ENCODE assay signal across 11 mouse cellular contexts in the genomic region with DNA sequence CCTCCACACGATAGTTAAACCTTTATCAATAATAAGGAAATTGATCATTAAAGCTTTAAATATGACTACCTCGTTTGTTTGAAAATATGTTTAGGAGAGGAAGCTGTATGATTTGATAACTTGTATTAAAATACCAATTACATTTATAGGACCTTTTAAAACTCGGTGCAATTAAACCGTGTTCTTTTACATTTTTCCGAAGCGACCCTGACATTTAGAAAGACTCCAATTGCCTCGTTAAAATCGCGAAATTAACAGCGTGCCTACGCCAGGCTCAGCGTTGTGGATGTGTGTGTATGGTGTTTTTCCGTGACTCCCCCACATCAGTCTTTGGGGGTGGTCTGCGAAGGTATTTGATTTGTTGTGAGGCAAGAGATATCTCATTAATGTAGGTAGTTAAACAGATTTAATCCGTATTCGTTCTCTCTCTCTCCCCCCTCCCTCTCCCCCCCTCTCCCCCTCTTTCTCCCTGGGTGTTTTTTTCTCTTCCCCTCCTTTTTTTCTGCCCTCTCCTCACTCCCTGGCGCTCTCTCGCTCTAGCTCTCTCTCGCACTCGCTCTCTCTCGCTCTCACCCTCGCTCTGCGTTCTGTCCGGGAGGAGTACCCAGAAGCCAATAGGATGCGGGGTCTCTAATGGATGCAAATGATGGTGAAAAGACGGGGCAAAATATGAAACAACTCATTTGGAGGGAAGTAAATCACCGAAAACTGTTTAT. TPM values are rescaled to one million over a fixed set of nuclear protein-coding genes. Genes with fewer than 3 reads are reported as not detected.
DNase-seq lines count a peak whose midpoint lies in the region; ATAC-seq and TF ChIP-seq lines count a peak whose summit lies in the region.
"Had no signal": no experiment of that assay in that cellular context is flagged by ENCODE, and none has a peak within 500 bp of the region (broad histone marks: within the 10 kb centered on the region; RNA-seq: fewer than 3 reads in every experiment).

Hoxb8 (plus strand) TSS at position 51 of the 716 bp plus-strand sequence.

- DNase-seq in heart, postnatal 14 days, result no peak
- peak; percentile 68 to 78 for DNase-seq in adrenal gland, adult (ENCODE audit: inconsistent age in 2 of 2, low spot score in 1 of 2)
- no peak for DNase-seq in hindbrain, postnatal 0 days (ENCODE audit: low spot score)
- DNase-seq in mesoderm, embryonic 11.5 days (ENCODE audit: low read depth, low spot score), result peak; percentile 86
- DNase-seq in ovary, postnatal 14 days (ENCODE audit: low spot score), result no peak
- DNase-seq in cerebellum, adult 18-20 months, result no peak
- no peak for DNase-seq in right cerebral cortex, postnatal 25 days
- DNase-seq: heart, adult 2 months; layer of hippocampus, postnatal 36 days had no signal

- no peak for TF ChIP-seq CTCF in hindbrain, postnatal 0 days (IDR thresholded peaks at IDR 0.05; ENCODE audit: low read depth)

- H3K27ac ChIP-seq in heart, embryonic 13.5 days (replicated peaks), result no peak within 1 kb of the TSS
- H3K27ac ChIP-seq in hindbrain, postnatal 0 days, result no peak within 1 kb of the TSS
- H3K27ac ChIP-seq: heart, adult 2 months; midbrain, embryonic 12.5 days had no signal

- intact Hi-C loops in heart, postnatal 14 days (cut with DNase I), result no loop called here

- ATAC-seq in heart, embryonic 13.5 days (ENCODE audit: extremely low read depth, insufficient number of reproducible peaks, low FRiP score, low TSS enrichment), result no peak
- 0 out of 2 replicates have a peak, but pooled peaks have one; percentile 42 for ATAC-seq in hindbrain, postnatal 0 days

- H3K9ac ChIP-seq in heart, embryonic 13.5 days, result no peak within 1 kb of the TSS
- H3K9ac ChIP-seq in hindbrain, postnatal 0 days (replicated peaks; ENCODE audit: low read length), result no peak within 1 kb of the TSS
- H3K9ac ChIP-seq: midbrain, embryonic 12.5 days had no signal

- H3K9me3 ChIP-seq in heart, embryonic 13.5 days, result no peaks in the 10 kb centered on the region
- H3K9me3 ChIP-seq in hindbrain, postnatal 0 days (ENCODE audit: low read length), result no peaks in the 10 kb centered on the region
- H3K9me3 ChIP-seq: midbrain, embryonic 12.5 days had no signal

- WGBS in heart, embryonic 13.5 days, result 3% methylated on average over 27 of the region's 27 CpGs
- 2% methylated on average over 27 of the region's 27 CpGs for WGBS in hindbrain, postnatal 0 days

- H3K4me1 ChIP-seq in heart, embryonic 13.5 days, result peaks cover 20% of the 10 kb centered on the region
- no peaks in the 10 kb centered on the region for H3K4me1 ChIP-seq in hindbrain, postnatal 0 days (ENCODE audit: insufficient read depth, low read length)

- peak within 1 kb of the TSS; percentile 10 for H3K4me2 ChIP-seq in heart, embryonic 13.5 days
- H3K4me2 ChIP-seq in hindbrain, postnatal 0 days (ENCODE audit: low read depth, low read length), result no peak within 1 kb of the TSS
- H3K4me2 ChIP-seq: midbrain, embryonic 12.5 days had no signal

- no peak within 1 kb of the TSS for H3K4me3 ChIP-seq in heart, embryonic 13.5 days
- H3K4me3 ChIP-seq in hindbrain, postnatal 0 days (ENCODE audit: low read length), result peak within 1 kb of the TSS; percentile 31
- H3K4me3 ChIP-seq: heart, adult 2 months; midbrain, embryonic 12.5 days had no signal

- peaks cover 100% of the 10 kb centered on the region for H3K27me3 ChIP-seq in heart, embryonic 13.5 days (replicated peaks)
- peaks cover 75% of the 10 kb centered on the region for H3K27me3 ChIP-seq in hindbrain, postnatal 0 days (ENCODE audit: insufficient read depth, low read length)

- H3K36me3 ChIP-seq in heart, embryonic 13.5 days, result no peaks in the 10 kb centered on the region
- no peaks in the 10 kb centered on the region for H3K36me3 ChIP-seq in hindbrain, postnatal 0 days (ENCODE audit: insufficient read depth, low read length)
- H3K36me3 ChIP-seq: midbrain, embryonic 12.5 days had no signal

RNA-seq across cellular contexts. Expression of gene Hoxb8, which starts in this region (rescaled TPM):
- polyA plus RNA-seq in heart, embryonic 13.5 days (2015; fragmentation: Nextera tagmentation; extraction: Ambion mirVana), result not detected in 2 replicates
- total RNA-seq in heart, postnatal 14 days (2021), result not detected
- 28.0 and 66.5 TPM in 2 replicates for total RNA-seq in hindbrain, postnatal 0 days (2014; rRNA removed)
- 4.6 and 6.2 TPM in 2 replicates for polyA plus RNA-seq in hindbrain, postnatal 0 days (2015; fragmentation: Nextera tagmentation; extraction: Ambion mirVana)
- total RNA-seq: heart, adult 2 months; layer of hippocampus, postnatal 36 days had no signal
- polyA plus RNA-seq: heart, adult 2 months; midbrain, embryonic 12.5 days had no signal

Comparison
In these comparisons a context has a peak if more than half of its experiments do, and no peak if none do; other contexts are left out.
1. RNA of gene Hoxb8 (total RNA-seq): 28.0 to 66.5 TPM in hindbrain, postnatal 0 days; not detected in heart, postnatal 14 days; every median in the first group is over 10 times any median in the second.
2. DNase-seq: peak in adrenal gland, adult (2 of 2) and mesoderm, embryonic 11.5 days (single experiment); none in heart, postnatal 14 days (0 of 2), hindbrain, postnatal 0 days (single experiment), ovary, postnatal 14 days (single experiment), cerebellum, adult 18-20 months (0 of 2) and right cerebral cortex, postnatal 25 days (single experiment).